Mouse (Mus musculus) megakaryocyte, embryonic 14.5 days (primary cell): ENCODE data around the gene Raf1.

Experiments
- FLI1 ChIP-seq: IDR thresholded peaks from 2 replicates; pipeline ENCODE4 v1.6.1; 2012; ENCODE audit warnings: low read length, inconsistent platforms, mixed read lengths
- GATA1 ChIP-seq: IDR thresholded peaks from 3 replicates; pipeline ENCODE4 v1.6.1; 2012; ENCODE audit warnings: mixed read lengths, low read length, inconsistent platforms, borderline replicate concordance

DNA sequence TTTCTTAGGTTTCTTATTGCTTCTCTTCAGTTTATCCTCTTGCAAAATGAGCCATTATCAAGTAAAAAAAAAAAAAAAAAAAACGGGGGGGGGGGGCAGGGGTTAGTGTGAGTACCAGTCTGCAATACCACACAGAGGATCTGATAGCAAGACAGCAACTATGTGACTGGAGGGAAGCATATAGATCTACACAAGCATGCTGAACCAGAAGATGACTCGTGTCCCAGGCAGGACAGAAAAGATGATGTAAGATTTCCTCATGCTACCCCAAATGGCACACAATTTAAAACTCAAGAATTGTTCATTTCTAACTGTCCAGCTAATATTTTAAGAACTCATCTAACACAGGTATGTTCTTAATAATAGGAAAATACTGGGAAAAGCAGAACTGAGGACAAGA, 22.5 kb downstream of the Raf1 start:
- TF ChIP-seq GATA1 (no peak), FLI1 (no peak)
